Mouse (Mus musculus) granulocyte monocyte progenitor cell, adult 5-6 weeks (primary cell): ENCODE measurements at regions not wholly inside any gene's neighbourhood (a gene's known extent, or its start where the extent isn't known, plus 50 kb on each side); places are given as distances from the start of the nearest gene placed in this dataset.

Source experiments
- ATAC-seq: replicated peaks from 2 replicates; pipeline ENCODE4 v1.8.0; 2016; ENCODE audit warnings: mild to moderate bottlenecking, moderate TSS enrichment, inconsistent platforms; ENCODE audit not compliant: poor library complexity, severe bottlenecking

GRCm38 (mm10) chr2:74120051-74120450 is 208.9 kb upstream of the Atp5g3 start:
- ATAC-seq, result no peak

GRCm38 (mm10) chr2:74119167-74119937 is 208.2 kb upstream of the Atp5g3 start:
- ATAC-seq, result no peak

- ATAC-seq, result no peak
Measured at GRCm38 (mm10) chr2:74106472-74106871, 195.3 kb upstream of the Atp5g3 start.

- ATAC-seq, result no peak
Measured at GRCm38 (mm10) chr2:74099671-74100372, 188.7 kb upstream of the Atp5g3 start.

- ATAC-seq, result no peak
Measured at GRCm38 (mm10) chr2:74096809-74097208, 185.7 kb upstream of the Atp5g3 start.

DNA sequence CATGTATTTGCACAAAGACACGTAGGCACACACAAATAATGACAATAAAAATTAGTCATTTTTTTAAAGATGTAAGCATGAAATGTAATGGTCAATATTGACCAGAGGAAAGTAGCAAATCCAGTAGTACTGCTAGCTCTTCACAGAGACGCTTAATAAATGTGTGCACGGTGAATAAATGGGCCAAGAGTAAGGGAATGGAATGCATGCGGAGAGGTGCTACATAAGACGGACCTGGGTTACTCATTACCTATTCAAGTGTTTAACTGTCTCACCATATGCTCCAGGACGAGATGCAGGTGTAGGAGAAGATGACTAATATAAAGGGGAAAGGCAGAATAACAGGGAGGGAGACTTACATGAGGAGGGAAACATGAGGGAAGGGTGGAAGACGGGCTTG is 182.4 kb upstream of the Atp5g3 start:
- ATAC-seq, result no peak

- no peak for ATAC-seq
Measured at GRCm38 (mm10) chr2:74087375-74087774, 176.2 kb upstream of the Atp5g3 start.

GRCm38 (mm10) chr2:74084971-74085370 is 173.8 kb upstream of the Atp5g3 start:
- ATAC-seq, result no peak

- ATAC-seq, result no peak
Measured at GRCm38 (mm10) chr2:74076774-74077173, 165.6 kb upstream of the Atp5g3 start.

- no peak for ATAC-seq
Measured at GRCm38 (mm10) chr2:74075566-74075965, 164.4 kb upstream of the Atp5g3 start.

GRCm38 (mm10) chr2:74073396-74073795 is 162.3 kb upstream of the Atp5g3 start:
- ATAC-seq, result no peak

DNA sequence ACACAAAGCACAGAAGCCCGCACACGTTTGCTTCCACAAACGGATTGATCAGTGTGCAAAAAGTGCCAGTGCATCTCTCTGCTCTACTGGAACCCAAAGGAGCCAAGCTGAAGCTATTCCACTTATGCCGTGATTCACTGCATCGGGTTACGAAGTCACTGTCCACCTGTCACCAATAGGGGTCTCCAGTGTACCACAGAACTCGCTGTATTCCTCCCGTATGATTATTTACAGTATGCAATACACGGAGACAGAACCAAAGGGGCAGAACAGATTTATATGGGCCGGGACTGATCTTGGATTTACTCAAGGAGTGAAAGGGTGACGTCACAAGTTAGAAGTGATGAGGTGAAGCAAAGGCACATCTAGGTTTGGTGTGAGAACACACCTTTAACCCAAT is 155.5 kb upstream of the Atp5g3 start:
- peak; percentile 84 for ATAC-seq

DNA sequence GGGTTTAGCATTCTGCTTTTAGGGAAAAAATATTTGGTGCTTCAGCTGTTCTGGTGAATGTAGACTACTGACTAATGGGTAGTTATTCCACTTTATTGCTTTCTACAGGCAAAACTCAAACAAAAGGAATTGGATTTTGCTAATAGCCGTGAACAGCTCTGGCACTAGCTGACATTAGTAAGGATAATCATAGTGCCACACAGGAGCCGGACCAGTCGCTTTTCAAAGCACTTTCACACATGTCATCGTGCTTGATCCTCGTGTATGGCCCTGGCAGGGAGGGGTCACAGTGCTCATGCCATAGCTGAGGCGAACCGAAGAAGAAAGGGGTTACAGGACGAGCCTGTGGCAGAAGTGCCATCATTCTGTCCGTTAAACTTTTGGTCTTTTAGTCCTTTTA is 153.2 kb upstream of the Atp5g3 start:
- ATAC-seq, result no peak

- ATAC-seq, result no peak
Measured at GRCm38 (mm10) chr2:74063777-74064176, 152.7 kb upstream of the Atp5g3 start.

- ATAC-seq, result no peak
Measured at GRCm38 (mm10) chr2:74063302-74063701, 152.2 kb upstream of the Atp5g3 start.

DNA sequence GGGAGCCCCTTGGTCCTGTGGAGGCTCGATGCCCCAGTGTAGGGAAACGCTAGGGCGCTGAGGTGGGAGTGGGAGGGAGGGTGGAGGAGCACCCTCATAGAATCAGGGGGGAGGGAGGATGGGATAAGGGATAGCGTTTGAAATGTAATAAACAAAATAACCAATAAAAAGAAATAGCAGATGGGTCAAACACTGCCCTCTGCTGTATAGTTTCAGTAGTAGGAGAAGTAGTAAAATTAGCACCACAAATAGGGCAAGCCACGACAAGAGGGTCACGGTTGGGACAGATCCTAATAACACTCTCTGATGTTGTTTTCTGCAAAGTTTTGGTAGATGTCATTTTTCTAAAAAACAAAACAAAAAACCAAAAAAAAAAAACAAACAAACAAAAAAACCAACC is 131.3 kb upstream of the Atp5g3 start:
- no peak for ATAC-seq

DNA sequence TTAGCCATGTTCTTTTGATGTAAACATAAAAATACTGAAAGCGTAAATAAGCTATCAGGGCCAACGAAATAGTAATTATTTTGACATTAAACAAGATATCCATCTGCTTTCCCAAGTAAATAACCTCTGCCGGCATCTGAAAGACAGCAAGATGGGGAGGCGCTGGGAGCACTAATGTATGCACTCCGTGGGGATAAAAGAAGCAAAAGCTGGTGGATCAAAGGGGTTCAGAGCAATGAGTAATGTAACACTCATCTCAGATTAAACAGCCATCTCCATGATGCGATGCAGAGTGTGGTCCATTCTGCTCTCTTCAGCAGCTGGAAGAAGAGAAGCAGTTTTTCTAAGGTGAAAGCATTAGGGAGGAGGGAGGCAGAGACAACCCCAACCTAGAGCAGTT is 128.5 kb upstream of the Atp5g3 start:
- ATAC-seq, result no peak

DNA sequence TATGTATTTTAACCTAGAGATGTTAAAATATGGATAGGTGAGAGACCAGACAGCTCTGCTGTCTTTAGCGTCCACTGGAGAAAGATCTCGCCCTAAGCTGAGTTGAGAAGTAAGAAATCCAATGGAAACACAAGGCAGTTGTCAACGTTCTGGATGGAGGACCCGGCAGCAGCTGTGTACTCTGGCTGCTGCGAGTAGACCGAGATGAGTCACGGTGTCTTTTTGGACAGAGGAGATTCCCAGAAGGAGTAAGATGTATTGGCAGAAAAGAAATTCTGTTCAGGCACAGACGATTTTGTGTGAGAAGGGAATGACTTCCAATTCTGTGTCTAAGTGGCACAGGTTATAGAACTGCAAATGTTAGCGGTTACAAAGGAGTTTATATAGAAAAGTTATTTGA is 124.9 kb upstream of the Atp5g3 start:
- no peak for ATAC-seq

- ATAC-seq, result no peak
Measured at GRCm38 (mm10) chr2:74032177-74033021, 121.3 kb upstream of the Atp5g3 start.

DNA sequence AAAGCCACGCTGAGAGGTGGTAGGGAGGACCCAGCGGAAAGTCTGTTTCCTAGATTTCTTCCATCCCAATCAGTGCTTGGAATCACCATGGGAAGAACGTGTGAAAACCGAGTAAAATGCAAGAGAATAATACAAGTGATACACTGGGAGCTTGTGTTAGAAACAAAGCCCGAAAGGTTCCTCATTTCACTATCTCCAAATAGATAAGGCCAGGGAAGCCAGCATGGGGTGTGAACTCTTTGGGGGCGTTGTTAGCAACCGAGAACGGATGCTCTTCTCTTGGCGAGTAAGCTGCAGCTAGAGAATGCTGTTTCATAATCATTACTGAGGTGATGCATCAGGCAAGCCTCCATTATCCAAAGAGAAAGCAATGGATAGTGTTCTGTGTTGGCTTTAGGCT is 118.8 kb upstream of the Atp5g3 start:
- ATAC-seq, result no peak
